Mouse (Mus musculus) intestine, embryonic 16.5 days (tissue): Measurements from ENCODE around the gene Gm49384. TPM values are rescaled to one million over a fixed set of nuclear protein-coding genes. Genes with fewer than 3 reads are reported as not detected.
A peak's percentile ranks its signal among the peaks of the same experiment; 100 is the strongest.

Source experiments
- ATAC-seq: fragments of 200-750 bp; cut with Nextera tagmentation; 2 replicates; pipeline ENCODE4 v1.8.0; 2017; ENCODE audit warnings: moderate TSS enrichment, moderate library complexity
- H3K27ac ChIP-seq: fragments of 300-500 bp; sonication (generic); 2 replicates; pipeline ENCODE4 v1.5.1; 2014; ENCODE audit warnings: mild to moderate bottlenecking, low read length
- H3K27me3 ChIP-seq: fragments of 300-500 bp; sonication (generic); replicated peaks from 2 replicates; pipeline ENCODE4 v1.6.1; 2014; ENCODE audit warnings: low read length, control low read depth, mixed read lengths; ENCODE audit not compliant: control insufficient read depth, insufficient read depth
- H3K36me3 ChIP-seq: fragments of 300-500 bp; sonication (generic); 2 replicates; pipeline ENCODE4 v1.6.1; 2014; ENCODE audit warnings: low read length, control low read depth; ENCODE audit not compliant: control insufficient read depth, insufficient read depth
- H3K4me1 ChIP-seq: fragments of 300-500 bp; sonication (generic); 2 replicates; pipeline ENCODE4 v1.6.1; 2014; ENCODE audit warnings: low read length, control low read depth, mixed read lengths; ENCODE audit not compliant: control insufficient read depth, insufficient read depth
- H3K4me2 ChIP-seq: fragments of 300-500 bp; sonication (generic); 2 replicates; pipeline ENCODE4 v1.6.1; 2014; ENCODE audit warnings: low read depth, low read length, control low read depth
- H3K4me3 ChIP-seq: fragments of 300-500 bp; sonication (generic); 2 replicates; pipeline ENCODE4 v1.5.1; 2014; ENCODE audit warnings: mild to moderate bottlenecking, low read length
- H3K9ac ChIP-seq: fragments of 300-500 bp; sonication (generic); 2 replicates; pipeline ENCODE4 v1.6.1; 2014; ENCODE audit warnings: low read depth, low read length
- H3K9me3 ChIP-seq: fragments of 300-500 bp; sonication (generic); 2 replicates; pipeline ENCODE4 v1.6.1; 2016; ENCODE audit warnings: low read length, control low read depth; ENCODE audit not compliant: control insufficient read depth
- WGBS: fragments of 180-500 bp; shearing (Covaris S2); extraction: QIAGEN DNeasy Blood & Tissue Kit; methylation state at CpG from one replicate; pipeline ENCODE4 v1.1.7; 2014; 5-methylcytosine and 5-hydroxymethylcytosine counted together
- polyA plus RNA-seq: library from polyadenylated mRNA; unstranded; fragments of >200 nt; fragmentation: Nextera tagmentation; extraction: Ambion mirVana; gene quantifications from 2 replicates; pipeline ENCODE4 v1.2.1, GENCODE M21; 2015

Gm49384 gene
- polyA plus RNA-seq, 1 experiment from 2014 or later: 23.0 TPM

DNA sequence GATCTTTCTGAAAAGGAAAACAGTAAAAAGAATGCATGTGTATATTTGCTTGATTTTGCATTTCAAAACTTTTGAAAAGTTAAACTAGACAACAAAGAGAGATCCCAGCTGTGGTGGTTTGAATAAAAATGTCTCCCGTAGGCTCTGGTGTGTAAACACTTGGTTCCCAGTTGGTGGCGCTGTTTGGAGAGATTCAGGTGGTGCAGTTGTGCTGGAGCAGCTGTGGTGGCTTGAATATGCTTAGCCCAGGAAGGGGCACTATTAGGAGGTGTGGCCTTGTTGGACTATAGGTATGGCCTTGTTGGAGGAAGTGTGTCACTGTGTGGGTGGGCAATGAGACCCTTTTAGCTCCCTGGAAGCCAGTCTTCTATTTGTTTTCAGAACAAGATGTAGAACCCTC, 25.2 kb upstream of the Gm49384 start:
- Histone ChIP-seq H3K27me3 (no peaks in the 10 kb centered on the region), H3K9me3 (no peaks in the 10 kb centered on the region), H3K4me1 (0 out of 2 replicates have a peak, but pooled peaks cover 3% of the 10 kb centered on the region), H3K36me3 (no peaks in the 10 kb centered on the region), H3K4me2 (no peak overlapping the region), H3K9ac (no peak overlapping the region), H3K27ac (no peak overlapping the region), H3K4me3 (no peak overlapping the region)
- 73% methylated on average over 2 of the region's 2 CpGs for WGBS
- no peak for ATAC-seq

DNA sequence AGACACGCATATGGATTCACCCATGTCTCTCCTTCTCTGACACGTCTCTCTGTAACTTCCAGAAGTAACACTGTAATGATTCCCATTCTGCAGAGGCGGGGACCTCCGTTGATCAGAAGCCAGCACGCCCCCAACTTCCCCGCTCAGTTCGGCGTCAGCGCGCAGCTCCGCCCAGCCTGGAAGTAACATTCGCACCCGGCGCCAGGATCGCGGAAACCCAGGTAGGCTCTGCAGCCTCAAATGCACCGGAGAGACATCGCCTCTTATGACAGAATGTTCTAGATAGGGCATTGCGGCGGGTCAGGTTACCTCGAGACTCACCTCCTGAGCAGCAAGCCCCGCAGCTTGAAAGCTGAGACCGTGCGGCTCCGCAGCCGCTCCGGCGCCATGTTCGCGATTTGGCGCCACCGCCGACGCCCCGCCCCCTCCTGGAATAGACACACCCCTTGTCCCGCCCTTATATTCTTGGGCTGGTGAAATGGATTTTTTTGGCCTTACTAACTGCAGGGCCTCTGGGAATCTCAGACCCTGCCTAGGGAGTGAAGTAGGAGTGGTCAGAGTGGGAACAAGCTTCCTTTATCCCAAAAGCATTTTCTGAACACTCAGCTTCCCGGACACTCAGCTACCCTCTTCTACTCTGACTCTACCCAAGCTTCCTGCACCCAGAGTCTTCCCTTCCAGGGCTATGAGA, 23.9 kb upstream of the Gm49384 start, which contains the start of gene Pole2:
Gene Pole2, minus strand, starts transcription at position 420 of the 691 bp plus-strand sequence.
- Histone ChIP-seq H3K4me3 (peak within 1 kb of the TSS; percentile 76), H3K9me3 (no peaks in the 10 kb centered on the region), H3K27me3 (no peaks in the 10 kb centered on the region), H3K9ac (peak within 1 kb of the TSS; percentile 73), H3K4me1 (0 out of 2 replicates have a peak, but pooled peaks cover 3% of the 10 kb centered on the region), H3K4me2 (peak within 1 kb of the TSS; percentile 44), H3K27ac (peak within 1 kb of the TSS; percentile 90), H3K36me3 (no peaks in the 10 kb centered on the region)
- WGBS: under 1% methylated on average over 37 of the region's 37 CpGs
- peak; percentile 98 for ATAC-seq

DNA sequence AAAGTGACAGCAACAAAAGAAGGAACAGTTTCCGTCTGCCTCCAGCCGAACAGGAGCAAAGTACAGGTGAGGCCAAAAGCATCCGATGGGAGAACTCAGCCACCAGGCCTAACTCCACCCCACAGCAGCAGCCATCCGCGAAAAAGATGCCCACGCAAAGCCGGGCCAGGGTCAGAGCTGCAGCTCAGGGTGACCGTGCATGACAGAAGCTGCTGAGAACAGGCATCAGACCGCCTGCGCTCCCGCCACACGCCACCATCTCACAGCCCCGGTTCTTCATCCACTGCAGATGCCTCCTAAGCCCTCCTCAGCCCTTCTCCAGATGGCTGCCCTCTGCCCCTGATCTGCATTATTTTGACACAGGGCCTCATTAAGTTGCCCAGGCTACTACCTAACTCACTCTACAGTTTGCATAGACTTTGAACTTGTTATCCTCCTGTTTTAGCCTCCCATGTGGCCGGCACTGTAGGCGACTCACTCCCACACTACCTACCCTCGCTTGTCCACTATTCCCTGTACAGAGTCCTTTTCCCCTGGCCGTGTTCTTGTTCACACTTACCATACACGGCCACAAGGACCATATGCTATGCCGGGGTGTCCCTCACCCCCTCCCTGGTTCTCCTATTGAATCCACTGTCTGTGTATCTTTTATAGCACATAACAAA, 16.7 kb upstream of the Gm49384 start:
- Histone ChIP-seq H3K27ac (no peak overlapping the region), H3K4me2 (no peak overlapping the region), H3K4me3 (no peak overlapping the region), H3K27me3 (no peaks in the 10 kb centered on the region), H3K36me3 (peaks cover 11% of the 10 kb centered on the region), H3K9ac (no peak overlapping the region), H3K4me1 (no peaks in the 10 kb centered on the region), H3K9me3 (no peaks in the 10 kb centered on the region)
- WGBS: 91% methylated on average over 19 of the region's 19 CpGs
- no peak; the same call in 1 of the 2 replicates for ATAC-seq

DNA sequence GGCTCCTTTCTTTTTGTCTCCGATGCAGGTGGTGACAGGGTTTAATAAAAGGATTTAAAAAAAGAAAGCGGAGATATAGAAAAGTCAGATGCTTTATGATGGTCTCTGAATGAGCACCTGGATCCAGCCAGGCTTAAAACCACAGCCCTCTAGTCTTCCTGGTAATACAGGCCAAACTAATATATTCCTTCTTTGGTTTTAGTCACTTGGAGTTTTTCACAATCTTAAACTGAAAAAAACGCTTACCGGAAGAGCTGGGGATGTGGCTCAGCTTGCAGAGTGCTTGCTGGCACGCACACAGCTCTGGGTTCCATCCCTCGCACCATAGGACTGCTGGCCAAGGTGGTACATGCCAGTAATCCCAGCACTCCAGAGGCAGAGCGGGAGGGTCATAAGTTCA, 12.5 kb upstream of the Gm49384 start:
- WGBS: 95% methylated on average over 7 of the region's 7 CpGs
- Histone ChIP-seq H3K9me3 (no peaks in the 10 kb centered on the region), H3K4me2 (no peak overlapping the region), H3K36me3 (peaks cover 13% of the 10 kb centered on the region), H3K9ac (no peak overlapping the region), H3K27ac (no peak overlapping the region), H3K4me3 (no peak overlapping the region), H3K4me1 (no peaks in the 10 kb centered on the region), H3K27me3 (no peaks in the 10 kb centered on the region)
- ATAC-seq: no peak

DNA sequence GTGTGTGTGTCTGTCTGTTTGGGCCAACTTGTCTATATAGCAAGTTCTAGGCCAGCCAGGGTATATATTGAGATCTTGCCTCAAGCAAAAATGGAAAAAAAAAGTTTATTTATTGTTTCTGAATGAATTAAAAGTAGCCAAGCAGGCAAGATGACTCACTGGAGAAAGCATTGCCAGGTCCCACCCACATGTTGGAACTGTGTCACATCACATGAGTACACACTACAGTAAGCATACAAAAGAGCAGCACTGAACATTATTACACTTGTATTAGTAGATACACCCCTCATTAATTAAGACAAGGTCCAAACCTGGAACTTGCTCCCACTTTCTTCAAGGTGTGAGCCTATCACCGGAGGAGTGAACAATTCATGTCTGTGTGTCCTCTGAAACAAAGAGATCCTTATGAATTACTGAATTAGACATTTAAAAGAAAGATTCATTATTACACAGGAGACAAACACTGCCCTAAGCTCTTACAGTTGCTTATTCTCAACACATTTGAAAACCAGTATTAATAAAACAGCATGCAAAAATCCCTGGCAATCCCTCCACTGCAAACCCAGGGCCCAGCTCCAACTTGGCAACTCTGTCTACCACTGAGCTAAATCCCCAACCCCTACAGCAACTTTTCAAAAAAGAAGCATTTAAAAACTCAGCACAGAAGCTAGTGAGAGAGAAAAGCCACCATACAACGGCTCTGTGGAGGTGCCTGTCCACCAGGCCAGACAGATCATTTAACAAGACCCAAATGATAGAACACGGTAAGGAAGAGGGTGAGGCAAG, 11.1 kb upstream of the Gm49384 start:
- H3K4me1 ChIP-seq: no peaks in the 10 kb centered on the region
- H3K27me3 ChIP-seq: no peaks in the 10 kb centered on the region
- no peak overlapping the region for H3K4me3 ChIP-seq
- H3K27ac ChIP-seq: no peak overlapping the region
- 88% methylated on average over 3 of the region's 3 CpGs for WGBS
- no peaks in the 10 kb centered on the region for H3K9me3 ChIP-seq
- no peak overlapping the region for H3K4me2 ChIP-seq
- H3K36me3 ChIP-seq: peaks cover 16% of the 10 kb centered on the region
- no peak for ATAC-seq
- H3K9ac ChIP-seq: no peak overlapping the region

DNA sequence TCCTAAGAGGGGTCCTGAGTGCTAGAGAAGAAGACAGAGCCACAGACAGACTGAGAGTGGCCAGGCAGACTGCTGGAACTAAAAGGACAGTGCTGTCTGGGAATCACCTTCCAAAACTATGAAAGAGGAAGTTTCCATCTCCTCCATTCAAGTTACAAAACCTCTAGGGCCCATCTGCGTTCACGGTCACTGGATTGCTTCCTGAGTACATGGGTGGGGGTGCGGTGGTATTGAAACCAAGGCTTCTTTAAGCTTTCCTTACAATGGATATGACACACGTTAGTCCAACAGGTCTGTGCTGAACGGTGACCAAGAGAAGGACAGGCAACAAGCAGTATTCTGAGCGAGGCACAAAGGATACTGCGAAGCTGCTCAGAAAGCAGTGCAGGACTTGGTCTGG, 10.3 kb upstream of the Gm49384 start:
- Histone ChIP-seq H3K9ac (no peak overlapping the region), H3K4me2 (no peak overlapping the region), H3K4me3 (no peak overlapping the region), H3K36me3 (peaks cover 16% of the 10 kb centered on the region), H3K27me3 (no peaks in the 10 kb centered on the region), H3K4me1 (no peaks in the 10 kb centered on the region), H3K9me3 (no peaks in the 10 kb centered on the region), H3K27ac (no peak overlapping the region)
- 93% methylated on average over 7 of the region's 7 CpGs for WGBS
- no peak for ATAC-seq

DNA sequence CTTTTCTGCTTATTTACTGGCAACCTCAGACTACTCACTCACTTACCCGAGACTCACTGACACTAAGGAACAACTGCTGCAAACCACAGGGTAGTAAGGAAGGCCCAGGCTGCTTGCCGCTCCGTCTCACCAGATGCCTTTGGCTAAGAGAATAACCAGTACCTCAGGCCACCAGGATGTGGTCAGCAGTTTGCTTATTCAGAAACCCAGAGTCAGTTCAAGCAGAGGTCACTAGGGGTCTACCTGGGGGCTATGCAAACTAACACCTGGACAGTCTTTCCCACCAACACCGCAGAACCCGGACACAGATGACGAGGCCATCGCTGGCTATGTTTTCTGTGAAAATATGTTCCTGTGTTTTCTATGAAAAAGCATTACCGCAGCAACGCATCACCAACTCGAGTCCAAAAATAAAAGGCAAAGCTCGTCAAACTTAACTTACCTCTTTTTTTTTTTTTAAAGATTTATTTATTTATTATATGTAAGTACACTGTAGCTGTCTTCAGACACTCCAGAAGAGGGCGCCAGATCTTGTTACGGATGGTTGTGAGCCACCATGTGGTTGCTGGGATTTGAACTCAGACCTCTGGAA, 9.2 kb upstream of the Gm49384 start:
- Histone ChIP-seq H3K9ac (no peak overlapping the region), H3K4me2 (no peak overlapping the region), H3K4me3 (no peak overlapping the region), H3K27ac (no peak overlapping the region), H3K36me3 (peaks cover 16% of the 10 kb centered on the region), H3K9me3 (no peaks in the 10 kb centered on the region), H3K4me1 (no peaks in the 10 kb centered on the region), H3K27me3 (no peaks in the 10 kb centered on the region)
- no peak for ATAC-seq
- WGBS: 92% methylated on average over 13 of the region's 13 CpGs

DNA sequence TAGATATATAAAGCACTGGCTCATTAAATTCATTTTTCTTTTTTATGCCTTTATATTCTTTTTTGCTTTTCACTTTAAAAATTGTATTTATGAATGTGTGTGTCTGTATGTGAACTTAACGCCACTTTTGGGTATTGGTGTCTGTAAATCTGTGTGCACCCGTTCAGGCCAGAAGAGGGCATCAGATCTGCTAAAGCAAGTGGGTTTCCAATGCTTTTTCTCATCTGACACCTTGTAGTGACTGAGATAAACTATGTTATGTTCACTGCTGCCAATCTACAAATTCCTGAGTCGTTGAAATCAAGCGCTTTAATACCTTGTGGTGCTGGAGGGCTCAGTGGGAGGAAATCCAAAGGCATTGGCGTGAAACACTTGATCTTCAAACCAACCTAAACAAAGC, 7.0 kb upstream of the Gm49384 start:
- Histone ChIP-seq H3K4me3 (no peak overlapping the region), H3K36me3 (peaks cover 7% of the 10 kb centered on the region), H3K4me2 (no peak overlapping the region), H3K9me3 (no peaks in the 10 kb centered on the region), H3K4me1 (no peaks in the 10 kb centered on the region), H3K27ac (no peak overlapping the region), H3K9ac (no peak overlapping the region), H3K27me3 (no peaks in the 10 kb centered on the region)
- 79% methylated on average over 5 of the region's 5 CpGs for WGBS
- no peak for ATAC-seq
